Mouse (Mus musculus): ENCODE measurements around the gene Dimt1. TPM values are rescaled to one million over a fixed set of nuclear protein-coding genes. Genes with fewer than 3 reads are reported as not detected.
"Not testable (repeated sequence)": the region's sequence is repeated elsewhere in the genome, so short reads cannot be mapped to it uniquely, and the experiment has no call there.

The Dimt1 gene
- total RNA-seq, 2 experiments from 2014 or later = 8.2 to 9.7 TPM

GRCm38 (mm10) chr13:106958286-106958685 lies 11.4 kb downstream of the Dimt1 start:
- intact Hi-C loops (cut with DNase I) = no loop called here
- no peak for DNase-seq

GRCm38 (mm10) chr13:106960557-106960956 lies 13.6 kb downstream of the Dimt1 start:
- intact Hi-C loops (cut with DNase I) = no loop called here
- DNase-seq = no peak

- DNase-seq = no peak
- intact Hi-C loops (cut with DNase I) = no loop called here
These were observed 14.6 kb downstream of the Dimt1 start for GRCm38 (mm10) chr13:106961496-106961895.

- intact Hi-C loops (cut with DNase I) = no loop called here
- no peak for DNase-seq
These were observed 50.0 kb downstream of the Dimt1 start for GRCm38 (mm10) chr13:106996891-106997290.

GRCm38 (mm10) chr13:106997557-106997956 lies 50.6 kb downstream of the Dimt1 start:
- DNase-seq; intact Hi-C loops (cut with DNase I): not testable (repeated sequence)

- no peak for DNase-seq
These were observed 51.1 kb downstream of the Dimt1 start for GRCm38 (mm10) chr13:106998026-106998425.

GRCm38 (mm10) chr13:106998671-106999070 lies 51.7 kb downstream of the Dimt1 start:
- intact Hi-C loops (cut with DNase I) = no loop called here
- DNase-seq = no peak

More at GRCm38 (mm10) chr13:106998026-106998425, 51.1 kb downstream of the Dimt1 start:
- intact Hi-C loops (cut with DNase I) = no loop called here

- intact Hi-C loops (cut with DNase I) = no loop called here
- DNase-seq = no peak
These were observed 56.3 kb downstream of the Dimt1 start for GRCm38 (mm10) chr13:107003211-107003610.

GRCm38 (mm10) chr13:107008174-107008573 lies 61.2 kb downstream of the Dimt1 start:
- intact Hi-C loops (cut with DNase I) = no loop called here
- DNase-seq = no peak

Other genes with a start within 250 kb of the Dimt1 start
- 10 to 100 TPM; 26.9 to 27.4 TPM for gene Ipo11, start 10.2 kb upstream of the Dimt1 start, total RNA-seq (2021)
- 10 to 100 TPM; 38.7 to 44.9 TPM for gene Kif2a, start 75.0 kb downstream of the Dimt1 start, total RNA-seq (2021)